Mouse (Mus musculus) inflammation-experienced regulatory T-cells (primary cell): ENCODE data around the gene Arhgap24. TPM values are rescaled to one million over a fixed set of nuclear protein-coding genes. Genes with fewer than 3 reads are reported as not detected.

Experiments
- polyA plus RNA-seq, 2 experiments: library from polyadenylated mRNA; unstranded; fragments of 100-300 nt; shearing (Covaris generic); gene quantifications; one replicate each; pipeline ENCODE4 v1.2.1; 2017

Arhgap24 gene
- 1 to 10 TPM; 2.1 to 3.7 TPM for polyA plus RNA-seq

DNA sequence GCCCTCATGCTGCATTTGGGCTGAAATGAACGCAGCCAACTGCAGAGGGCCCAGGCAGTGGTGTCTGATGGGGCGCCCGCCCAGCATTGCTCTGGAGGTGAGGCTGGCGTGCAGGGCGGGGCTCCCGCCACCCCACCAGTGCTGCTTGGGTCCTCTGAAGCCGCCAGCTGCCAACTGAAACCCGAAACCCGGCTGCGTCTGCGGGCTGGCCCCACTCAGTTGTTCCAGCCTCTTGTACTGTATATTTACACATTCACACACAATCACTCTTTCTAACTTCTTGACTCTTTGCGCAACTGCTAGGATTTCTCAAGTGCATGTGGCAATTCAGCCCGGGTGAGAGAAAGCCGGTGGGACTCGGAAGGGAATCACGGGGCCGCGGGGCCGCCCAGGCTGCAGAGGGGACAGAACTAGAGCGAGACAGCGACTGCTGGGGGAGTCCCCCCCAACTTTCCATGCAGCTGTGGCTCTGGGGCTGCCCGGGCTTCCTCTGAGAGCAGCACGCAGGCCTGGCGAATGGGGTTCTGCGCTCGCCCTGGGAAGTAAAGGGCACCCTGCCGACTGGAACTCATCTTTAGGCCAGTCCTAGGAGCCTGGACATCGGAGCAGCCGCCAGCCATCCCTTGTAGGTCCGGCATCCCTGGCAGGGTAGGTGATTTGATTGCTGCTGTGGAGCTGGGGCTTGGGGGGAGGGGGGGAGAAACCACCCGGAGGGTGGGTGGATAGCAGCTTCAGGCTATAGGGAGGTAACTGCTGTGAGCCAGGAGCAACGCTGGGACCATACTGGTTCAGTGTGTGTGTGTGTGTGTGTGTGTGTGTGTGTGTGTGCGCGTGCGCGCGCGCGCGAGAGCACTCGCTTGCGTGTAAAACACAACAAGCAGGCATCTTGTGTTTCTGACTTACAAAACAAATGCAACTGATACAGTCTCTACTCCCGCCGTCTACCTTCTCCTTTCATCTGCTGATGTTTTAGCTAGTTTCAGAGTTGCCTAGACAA lies at the start of gene Arhgap24:
TSS of gene Arhgap24 (plus strand) at position 177 of the 997 bp plus-strand sequence.

